Mouse (Mus musculus): ENCODE results near the gene Lhx3. TPM values are rescaled to one million over a fixed set of nuclear protein-coding genes. Genes with fewer than 3 reads are reported as not detected.

Lhx3 gene
- polyA plus RNA-seq, 1 experiment = not detected

GRCm38 (mm10) chr2:26166890-26167289, 41.2 kb downstream of the Lhx3 start:
- H3K27me3 ChIP-seq (replicated peaks; ENCODE audit: control insufficient read depth, insufficient read depth, low read length) = no peaks in the 10 kb centered on the region
- WGBS = 84% methylated on average over 3 of the region's 3 CpGs
- no peaks in the 10 kb centered on the region for H3K4me1 ChIP-seq (ENCODE audit: control insufficient read depth, insufficient read depth, low read length)
- H3K4me3 ChIP-seq (ENCODE audit: insufficient read depth, low read depth, low read length) = no peak overlapping the region
- H3K36me3 ChIP-seq (ENCODE audit: control insufficient read depth, insufficient read depth, low read length) = no peaks in the 10 kb centered on the region
- TF ChIP-seq CTCF (conservative IDR thresholded peaks at IDR 0.05; ENCODE audit: insufficient read depth, insufficient read length, low read depth, low read length) = no peak
- TF ChIP-seq POLR2A (IDR thresholded peaks at IDR 0.05; ENCODE audit: low read depth, low read length) = no peak
- DNase-seq = no peak
- H3K27ac ChIP-seq (ENCODE audit: insufficient read depth, low read depth, low read length) = no peak overlapping the region

- Histone ChIP-seq H3K27me3 (replicated peaks; ENCODE audit: control insufficient read depth, insufficient read depth, low read length) (no peaks in the 10 kb centered on the region), H3K36me3 (ENCODE audit: control insufficient read depth, insufficient read depth, low read length) (no peaks in the 10 kb centered on the region), H3K4me1 (ENCODE audit: control insufficient read depth, insufficient read depth, low read length) (no peaks in the 10 kb centered on the region), H3K4me3 (ENCODE audit: insufficient read depth, low read depth, low read length) (no peak overlapping the region), H3K27ac (ENCODE audit: insufficient read depth, low read depth, low read length) (no peak overlapping the region)
- no peak for DNase-seq
- TF ChIP-seq POLR2A (IDR thresholded peaks at IDR 0.05; ENCODE audit: low read depth, low read length) (no peak), CTCF (conservative IDR thresholded peaks at IDR 0.05; ENCODE audit: insufficient read depth, insufficient read length, low read depth, low read length) (no peak)
- 87% methylated on average over 9 of the region's 9 CpGs for WGBS
Observed at GRCm38 (mm10) chr2:26158064-26158463, 50.0 kb downstream of the Lhx3 start.

- no peaks in the 10 kb centered on the region for H3K27me3 ChIP-seq (replicated peaks; ENCODE audit: control insufficient read depth, insufficient read depth, low read length)
- WGBS = 84% methylated on average over 10 of the region's 10 CpGs
- no peak overlapping the region for H3K4me3 ChIP-seq (ENCODE audit: insufficient read depth, low read depth, low read length)
- no peaks in the 10 kb centered on the region for H3K4me1 ChIP-seq (ENCODE audit: control insufficient read depth, insufficient read depth, low read length)
- no peaks in the 10 kb centered on the region for H3K36me3 ChIP-seq (ENCODE audit: control insufficient read depth, insufficient read depth, low read length)
- H3K27ac ChIP-seq (ENCODE audit: insufficient read depth, low read depth, low read length) = no peak overlapping the region
- TF ChIP-seq CTCF (conservative IDR thresholded peaks at IDR 0.05; ENCODE audit: insufficient read depth, insufficient read length, low read depth, low read length) = no peak
- TF ChIP-seq POLR2A (IDR thresholded peaks at IDR 0.05; ENCODE audit: low read depth, low read length) = no peak
- DNase-seq = no peak
Observed at GRCm38 (mm10) chr2:26156191-26156977, 51.7 kb downstream of the Lhx3 start.

GRCm38 (mm10) chr2:26155737-26156136, 52.4 kb downstream of the Lhx3 start:
- Histone ChIP-seq H3K4me3 (ENCODE audit: insufficient read depth, low read depth, low read length) (no peak overlapping the region), H3K27ac (ENCODE audit: insufficient read depth, low read depth, low read length) (no peak overlapping the region), H3K27me3 (replicated peaks; ENCODE audit: control insufficient read depth, insufficient read depth, low read length) (no peaks in the 10 kb centered on the region), H3K36me3 (ENCODE audit: control insufficient read depth, insufficient read depth, low read length) (no peaks in the 10 kb centered on the region), H3K4me1 (ENCODE audit: control insufficient read depth, insufficient read depth, low read length) (no peaks in the 10 kb centered on the region)
- no peak for TF ChIP-seq POLR2A (IDR thresholded peaks at IDR 0.05; ENCODE audit: low read depth, low read length)
- no peak for TF ChIP-seq CTCF (conservative IDR thresholded peaks at IDR 0.05; ENCODE audit: insufficient read depth, insufficient read length, low read depth, low read length)
- WGBS = 55% methylated on average over 3 of the region's 3 CpGs
- no peak for DNase-seq

GRCm38 (mm10) chr2:26154586-26154985, 53.5 kb downstream of the Lhx3 start:
- Histone ChIP-seq H3K36me3 (ENCODE audit: control insufficient read depth, insufficient read depth, low read length) (no peaks in the 10 kb centered on the region), H3K4me3 (ENCODE audit: insufficient read depth, low read depth, low read length) (no peak overlapping the region)
- TF ChIP-seq POLR2A (IDR thresholded peaks at IDR 0.05; ENCODE audit: low read depth, low read length) (no peak), CTCF (conservative IDR thresholded peaks at IDR 0.05; ENCODE audit: insufficient read depth, insufficient read length, low read depth, low read length) (no peak)

GRCm38 (mm10) chr2:26153909-26154340, 54.2 kb downstream of the Lhx3 start:
- WGBS = 15% methylated on average over 4 of the region's 4 CpGs
- Histone ChIP-seq H3K4me1 (ENCODE audit: control insufficient read depth, insufficient read depth, low read length) (no peaks in the 10 kb centered on the region), H3K36me3 (ENCODE audit: control insufficient read depth, insufficient read depth, low read length) (no peaks in the 10 kb centered on the region), H3K27me3 (replicated peaks; ENCODE audit: control insufficient read depth, insufficient read depth, low read length) (no peaks in the 10 kb centered on the region), H3K27ac (ENCODE audit: insufficient read depth, low read depth, low read length) (no peak overlapping the region), H3K4me3 (ENCODE audit: insufficient read depth, low read depth, low read length) (no peak overlapping the region)
- DNase-seq = peak; percentile 36
- TF ChIP-seq POLR2A (IDR thresholded peaks at IDR 0.05; ENCODE audit: low read depth, low read length) (no peak), CTCF (conservative IDR thresholded peaks at IDR 0.05; ENCODE audit: insufficient read depth, insufficient read length, low read depth, low read length) (peak; percentile 50)

More at GRCm38 (mm10) chr2:26154586-26154985, 53.5 kb downstream of the Lhx3 start:
- H3K4me1 ChIP-seq (ENCODE audit: control insufficient read depth, insufficient read depth, low read length) = no peaks in the 10 kb centered on the region
- DNase-seq = no peak
- 68% methylated on average over 5 of the region's 5 CpGs for WGBS
- no peak overlapping the region for H3K27ac ChIP-seq (ENCODE audit: insufficient read depth, low read depth, low read length)
- H3K27me3 ChIP-seq (replicated peaks; ENCODE audit: control insufficient read depth, insufficient read depth, low read length) = no peaks in the 10 kb centered on the region

- TF ChIP-seq CTCF (conservative IDR thresholded peaks at IDR 0.05; ENCODE audit: insufficient read depth, insufficient read length, low read depth, low read length) = peak; percentile 52
- no peak for TF ChIP-seq POLR2A (IDR thresholded peaks at IDR 0.05; ENCODE audit: low read depth, low read length)
- no peaks in the 10 kb centered on the region for H3K4me1 ChIP-seq (ENCODE audit: control insufficient read depth, insufficient read depth, low read length)
- no peak overlapping the region for H3K27ac ChIP-seq (ENCODE audit: insufficient read depth, low read depth, low read length)
- no peak overlapping the region for H3K4me3 ChIP-seq (ENCODE audit: insufficient read depth, low read depth, low read length)
- H3K36me3 ChIP-seq (ENCODE audit: control insufficient read depth, insufficient read depth, low read length) = no peaks in the 10 kb centered on the region
- 40% methylated on average over 4 of the region's 4 CpGs for WGBS
- no peaks in the 10 kb centered on the region for H3K27me3 ChIP-seq (replicated peaks; ENCODE audit: control insufficient read depth, insufficient read depth, low read length)
- DNase-seq = peak; percentile 33
Observed at GRCm38 (mm10) chr2:26153295-26153694, 54.8 kb downstream of the Lhx3 start.

Other genes starting within 250 kb of the Lhx3 start
- gene Camsap1, start 225.0 kb downstream of the Lhx3 start, polyA plus RNA-seq (2012; rRNA removed) = 6.3 and 7.1 TPM in 2 replicates
- gene Ubac1, start 186.5 kb downstream of the Lhx3 start, polyA plus RNA-seq (2012; rRNA removed) = 63.4 and 65.8 TPM in 2 replicates
- 38.1 and 57.0 TPM in 2 replicates for gene Nacc2, start 85.1 kb downstream of the Lhx3 start, polyA plus RNA-seq (2012; rRNA removed)
- gene Qsox2, start 29.2 kb upstream of the Lhx3 start, polyA plus RNA-seq (2012; rRNA removed) = 15.3 and 16.5 TPM in 2 replicates
- 0.02 and 0.12 TPM in 2 replicates for gene Ccdc187, start 86.3 kb upstream of the Lhx3 start, polyA plus RNA-seq (2012; rRNA removed)
- gene Gpsm1, start 107.2 kb upstream of the Lhx3 start, polyA plus RNA-seq (2012; rRNA removed) = 9.3 and 13.1 TPM in 2 replicates
- gene Dnlz, start 143.8 kb upstream of the Lhx3 start, polyA plus RNA-seq (2012; rRNA removed) = 26.9 and 28.8 TPM in 2 replicates
- gene Card9, start 152.6 kb upstream of the Lhx3 start, polyA plus RNA-seq (2012; rRNA removed) = 2.1 and 2.5 TPM in 2 replicates
- 21.9 and 25.2 TPM in 2 replicates for gene Snapc4, start 172.4 kb upstream of the Lhx3 start, polyA plus RNA-seq (2012; rRNA removed)
- gene Entr1, start 181.0 kb upstream of the Lhx3 start, polyA plus RNA-seq (2012; rRNA removed) = 102 and 110 TPM in 2 replicates
- gene Pmpca, start 181.1 kb upstream of the Lhx3 start, polyA plus RNA-seq (2012; rRNA removed) = 50.6 and 54.0 TPM in 2 replicates
- 28.2 and 37.5 TPM in 2 replicates for gene Inpp5e, start 200.9 kb upstream of the Lhx3 start, polyA plus RNA-seq (2012; rRNA removed)
- 71.1 and 87.5 TPM in 2 replicates for gene Sec16a, start 236.9 kb upstream of the Lhx3 start, polyA plus RNA-seq (2012; rRNA removed)

Measured in kidney, adult 2 months (tissue).